Mouse (Mus musculus): ENCODE measurements around the gene Gm14410. TPM values are rescaled to one million over a fixed set of nuclear protein-coding genes. Genes with fewer than 3 reads are reported as not detected.
"Not testable (repeated sequence)": the region's sequence is repeated elsewhere in the genome, so short reads cannot be mapped to it uniquely, and the experiment has no call there.

Gm14410 gene
- polyA plus RNA-seq (2012; rRNA removed): 1.9 and 3.4 TPM in 2 replicates

- DNase-seq (ENCODE audit: low read depth, low spot score): not testable (repeated sequence)
- WGBS: 1% methylated on average over 6 of the region's 6 CpGs
Measured at GRCm38 (mm10) chr2:177206341-177206740, at the start of gene Gm14410. TSS of gene Gm14410 (minus strand) at chr2:177206421.

- WGBS: 78% methylated on average over 2 of the region's 2 CpGs
- not testable (repeated sequence) for DNase-seq (ENCODE audit: low read depth, low spot score)
Measured at GRCm38 (mm10) chr2:177247449-177247848, 41.2 kb upstream of the Gm14410 start.

GRCm38 (mm10) chr2:177230461-177230860 lies 24.2 kb upstream of the Gm14410 start:
- not testable (repeated sequence) for DNase-seq (ENCODE audit: low read depth, low spot score)
- 52% methylated on average over 2 of the region's 2 CpGs for WGBS

GRCm38 (mm10) chr2:177172749-177173148 lies 33.5 kb downstream of the Gm14410 start:
- not testable (repeated sequence) for DNase-seq (ENCODE audit: low read depth, low spot score)
- WGBS: 88% methylated on average over 5 of the region's 5 CpGs

Other genes starting within 250 kb of the Gm14410 start
- 0.26 and 0.61 TPM in 2 replicates for gene Gm14419, start 205.5 kb downstream of the Gm14410 start, polyA plus RNA-seq (2012; rRNA removed)
- gene Gm14401, start 132.1 kb downstream of the Gm14410 start, polyA plus RNA-seq (2012; rRNA removed): not detected in 2 replicates
- gene Gm14409, start 60.6 kb upstream of the Gm14410 start, polyA plus RNA-seq (2012; rRNA removed): not detected in 2 replicates
- gene Gm14412, start 117.9 kb upstream of the Gm14410 start, polyA plus RNA-seq (2012; rRNA removed): not detected in 2 replicates
- gene Gm14418, start 191.9 kb upstream of the Gm14410 start, polyA plus RNA-seq (2012; rRNA removed): 0.11 and 0.36 TPM in 2 replicates